Mouse (Mus musculus) midbrain, embryonic 10.5 days (tissue): ENCODE results near the gene Sag. TPM values are rescaled to one million over a fixed set of nuclear protein-coding genes. Genes with fewer than 3 reads are reported as not detected.
A peak's percentile ranks its signal among the peaks of the same experiment; 100 is the strongest.

Experiments
- DNase-seq: peaks from one replicate; pipeline ENCODE4 v3.0.0-alpha.2; 2017; ENCODE audit warnings: low spot score
- H3K27ac ChIP-seq: fragments of 300-500 bp; sonication (generic); replicated peaks from 2 replicates; pipeline ENCODE4 v1.5.1; 2016; ENCODE audit warnings: mild to moderate bottlenecking
- H3K27me3 ChIP-seq: fragments of 300-500 bp; sonication (generic); 2 replicates; pipeline ENCODE4 v1.6.1; 2016; ENCODE audit warnings: low read depth, mild to moderate bottlenecking; ENCODE audit not compliant: poor library complexity, severe bottlenecking
- H3K36me3 ChIP-seq: fragments of 300-500 bp; sonication (generic); 2 replicates; pipeline ENCODE4 v1.6.1; 2016; ENCODE audit warnings: mild to moderate bottlenecking, moderate library complexity
- H3K4me1 ChIP-seq: fragments of 300-500 bp; sonication (generic); 2 replicates; pipeline ENCODE4 v1.6.1; 2016
- H3K4me3 ChIP-seq: fragments of 300-500 bp; sonication (generic); 2 replicates; pipeline ENCODE4 v1.5.1; 2016; ENCODE audit warnings: mild to moderate bottlenecking, moderate library complexity
- H3K9me3 ChIP-seq: fragments of 300-500 bp; sonication (generic); replicated peaks from 2 replicates; pipeline ENCODE4 v1.6.1; 2016; ENCODE audit warnings: mild to moderate bottlenecking
- WGBS: fragments of 180-500 bp; shearing (Covaris S2); methylation state at CpG from one replicate; pipeline ENCODE4 v1.1.7; 2016; 5-methylcytosine and 5-hydroxymethylcytosine counted together
- polyA plus RNA-seq: library from polyadenylated mRNA; unstranded; fragments of >200 nt; fragmentation: Nextera tagmentation; extraction: Ambion mirVana; gene quantifications from 2 replicates; pipeline ENCODE4 v1.2.1, GENCODE M21; 2016

The Sag gene
- 2.2 and 2.7 TPM in 2 replicates for polyA plus RNA-seq

DNA sequence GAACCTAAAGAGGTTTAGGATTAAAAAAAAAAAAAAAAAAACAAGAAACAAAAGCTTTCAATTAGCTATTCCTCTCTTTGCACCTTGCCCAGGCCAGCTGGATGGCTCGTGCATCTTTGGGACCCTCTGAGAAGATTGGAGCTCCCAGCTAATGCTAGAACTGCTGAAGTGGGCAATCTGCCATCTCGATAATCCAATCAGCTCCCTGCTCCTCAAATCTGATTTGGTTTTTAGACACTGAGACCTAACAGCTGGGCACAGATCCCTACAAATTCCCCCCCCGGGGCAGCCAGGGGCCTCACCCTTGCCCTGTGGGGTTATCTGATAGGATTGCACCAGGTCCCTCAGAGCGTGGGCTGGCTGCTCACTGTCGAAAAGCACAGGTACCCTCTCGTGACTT, at the start of gene Sag:
TSS of gene Sag (plus strand) at position 105 of the 400 bp plus-strand sequence.
- WGBS: 81% methylated on average over 6 of the region's 6 CpGs
- no peaks in the 10 kb centered on the region for H3K4me1 ChIP-seq
- H3K4me3 ChIP-seq: no peak within 1 kb of the TSS
- no peaks in the 10 kb centered on the region for H3K36me3 ChIP-seq
- H3K27ac ChIP-seq: no peak within 1 kb of the TSS
- DNase-seq: no peak
- no peaks in the 10 kb centered on the region for H3K9me3 ChIP-seq
- no peaks in the 10 kb centered on the region for H3K27me3 ChIP-seq

DNA sequence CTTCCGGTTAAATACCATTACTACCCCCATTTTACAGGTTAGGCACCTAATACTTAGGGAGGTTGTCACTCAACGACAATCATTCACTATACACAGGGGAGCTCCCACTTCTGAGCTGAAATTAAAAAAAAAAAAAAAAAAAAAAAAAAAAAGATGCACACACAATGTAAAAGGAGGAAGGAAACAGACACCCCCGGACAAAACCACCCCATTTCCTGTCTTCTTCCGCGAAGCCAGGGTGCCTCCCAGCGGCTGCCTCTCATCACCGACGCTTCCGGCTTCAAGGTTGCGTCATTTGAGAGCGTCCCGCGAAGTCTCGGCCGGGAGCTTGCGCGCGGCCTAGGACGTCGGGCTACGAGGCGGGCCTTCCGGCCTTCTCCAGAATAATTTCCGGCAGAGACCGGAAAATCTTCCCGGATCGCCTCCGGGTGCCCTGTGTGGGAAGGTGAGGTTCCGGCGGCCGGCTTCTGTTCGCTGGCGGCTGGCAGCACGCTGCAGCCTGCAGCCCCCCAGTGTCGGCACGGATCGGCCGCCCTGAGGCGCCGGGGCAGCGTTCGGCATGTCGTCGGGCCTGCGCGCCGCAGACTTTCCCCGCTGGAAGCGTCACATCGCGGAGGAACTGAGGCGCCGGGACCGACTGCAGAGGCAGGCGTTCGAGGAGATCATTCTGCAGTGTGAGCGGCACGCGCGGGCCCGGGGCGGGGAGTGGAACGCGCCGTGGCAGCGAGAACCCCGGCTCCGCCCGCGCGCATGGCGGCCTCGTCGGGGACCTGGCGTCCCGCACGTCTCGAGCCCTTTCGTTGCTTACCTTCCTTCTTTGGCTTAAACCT, 47.6 kb upstream of the Sag start, which contains the start of gene Atg16l1:
TSS of gene Atg16l1 (plus strand) at position 230 of the 830 bp plus-strand sequence.
- H3K27ac ChIP-seq: peak within 1 kb of the TSS; percentile 92
- peaks cover 30% of the 10 kb centered on the region for H3K36me3 ChIP-seq
- 1% methylated on average over 79 of the region's 79 CpGs for WGBS
- H3K4me1 ChIP-seq: peaks cover 9% of the 10 kb centered on the region
- H3K4me3 ChIP-seq: peak within 1 kb of the TSS; percentile 98
- H3K27me3 ChIP-seq: no peaks in the 10 kb centered on the region
- H3K9me3 ChIP-seq: no peaks in the 10 kb centered on the region
- peak; percentile 92 for DNase-seq

DNA sequence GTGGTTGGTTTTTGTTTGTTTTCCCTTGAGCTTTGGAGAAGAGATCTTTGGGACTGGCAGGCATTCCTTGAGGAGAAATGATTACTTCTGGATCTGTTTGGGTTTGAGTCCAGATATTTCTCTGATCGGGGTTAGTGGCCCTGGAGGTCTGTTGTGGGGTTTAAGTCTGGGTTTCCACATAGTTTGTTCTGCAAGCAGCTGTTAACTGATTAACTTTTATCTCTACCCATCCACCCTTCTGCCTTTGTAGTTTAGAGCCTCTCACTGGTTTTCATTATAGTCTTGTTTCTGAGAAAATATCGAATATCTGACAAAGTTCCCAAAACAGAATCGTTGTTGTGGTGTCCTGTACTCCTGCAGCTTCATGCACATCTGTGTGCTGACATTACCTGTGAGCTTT, 39.7 kb upstream of the Sag start:
- H3K27me3 ChIP-seq: no peaks in the 10 kb centered on the region
- H3K4me3 ChIP-seq: no peak overlapping the region
- no peak for DNase-seq
- H3K4me1 ChIP-seq: no peaks in the 10 kb centered on the region
- peaks cover 98% of the 10 kb centered on the region for H3K36me3 ChIP-seq
- WGBS: 90% methylated on average over 3 of the region's 3 CpGs
- H3K9me3 ChIP-seq: no peaks in the 10 kb centered on the region
- H3K27ac ChIP-seq: no peak overlapping the region

DNA sequence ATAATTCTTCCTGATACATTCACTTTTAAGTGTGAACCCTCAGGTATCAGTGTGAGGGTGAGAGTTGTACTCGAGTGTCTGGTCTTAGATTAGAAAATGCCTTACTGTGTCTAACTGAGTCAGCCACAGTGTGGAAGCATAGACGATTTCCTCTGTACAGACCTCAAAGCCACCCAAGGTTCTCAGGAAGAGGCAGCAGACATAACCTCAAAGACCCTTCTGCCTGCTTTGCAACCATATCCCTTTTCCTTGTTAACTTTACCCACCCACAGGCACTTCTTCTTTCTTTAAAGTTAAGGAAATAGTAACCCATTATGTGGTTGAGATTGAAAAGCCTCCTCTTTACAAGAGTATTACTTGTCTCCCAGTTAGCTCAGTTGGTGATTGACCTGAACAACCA, 37.7 kb upstream of the Sag start:
- H3K27me3 ChIP-seq: no peaks in the 10 kb centered on the region
- H3K4me1 ChIP-seq: no peaks in the 10 kb centered on the region
- no peak overlapping the region for H3K4me3 ChIP-seq
- H3K9me3 ChIP-seq: no peaks in the 10 kb centered on the region
- DNase-seq: no peak
- peaks cover 96% of the 10 kb centered on the region for H3K36me3 ChIP-seq
- no peak overlapping the region for H3K27ac ChIP-seq
- WGBS: 89% methylated on average over 2 of the region's 2 CpGs

DNA sequence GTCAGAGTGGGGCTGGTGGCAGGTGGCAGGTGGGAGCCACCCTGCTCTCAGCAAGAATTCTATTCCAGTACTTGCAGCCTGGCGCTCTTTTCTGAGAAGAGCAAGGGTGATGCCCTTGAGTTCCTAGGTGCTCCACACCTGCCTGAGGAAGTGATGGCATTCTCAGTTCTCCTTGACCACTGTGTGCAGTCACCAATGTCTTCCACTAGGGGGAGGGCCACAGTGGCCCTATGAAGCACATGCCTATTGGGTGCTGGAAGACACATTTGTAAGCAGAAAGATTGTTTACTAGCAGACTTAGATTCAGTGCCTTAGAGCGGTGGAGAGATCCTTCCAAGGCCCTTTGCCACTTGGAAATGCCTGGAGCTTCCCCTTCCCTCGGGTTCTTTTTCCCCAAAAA, 37.2 kb upstream of the Sag start:
- peak; percentile 21 for DNase-seq
- WGBS: 86% methylated on average over 3 of the region's 3 CpGs
- Histone ChIP-seq H3K4me1 (no peaks in the 10 kb centered on the region), H3K4me3 (no peak overlapping the region), H3K36me3 (peaks cover 96% of the 10 kb centered on the region), H3K27me3 (no peaks in the 10 kb centered on the region), H3K27ac (no peak overlapping the region), H3K9me3 (no peaks in the 10 kb centered on the region)

DNA sequence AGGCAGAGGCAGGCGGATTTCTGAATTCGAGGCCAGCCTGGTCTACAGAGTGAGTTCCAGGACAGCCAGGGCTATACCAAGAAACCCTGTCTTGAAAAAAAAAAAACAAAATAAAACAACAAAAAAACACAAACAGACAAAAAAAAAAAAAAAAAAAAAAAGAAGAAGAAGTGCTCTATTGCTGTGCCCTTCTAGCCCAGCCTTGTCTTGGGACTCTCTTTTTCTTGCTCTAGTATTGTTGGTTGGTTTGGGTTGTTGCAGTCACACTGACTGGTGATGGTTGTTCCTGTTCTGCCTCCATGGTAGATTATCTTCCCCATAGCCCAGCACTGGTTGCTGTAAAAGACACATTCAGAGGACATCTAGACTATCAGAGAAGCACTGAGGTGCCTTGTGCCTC, 34.2 kb upstream of the Sag start:
- Histone ChIP-seq H3K27me3 (no peaks in the 10 kb centered on the region), H3K9me3 (no peaks in the 10 kb centered on the region; the same call in 1 of the 2 replicates), H3K4me1 (no peaks in the 10 kb centered on the region), H3K36me3 (peaks cover 96% of the 10 kb centered on the region), H3K4me3 (no peak overlapping the region), H3K27ac (no peak overlapping the region)
- DNase-seq: no peak
- 91% methylated on average over 2 of the region's 2 CpGs for WGBS

DNA sequence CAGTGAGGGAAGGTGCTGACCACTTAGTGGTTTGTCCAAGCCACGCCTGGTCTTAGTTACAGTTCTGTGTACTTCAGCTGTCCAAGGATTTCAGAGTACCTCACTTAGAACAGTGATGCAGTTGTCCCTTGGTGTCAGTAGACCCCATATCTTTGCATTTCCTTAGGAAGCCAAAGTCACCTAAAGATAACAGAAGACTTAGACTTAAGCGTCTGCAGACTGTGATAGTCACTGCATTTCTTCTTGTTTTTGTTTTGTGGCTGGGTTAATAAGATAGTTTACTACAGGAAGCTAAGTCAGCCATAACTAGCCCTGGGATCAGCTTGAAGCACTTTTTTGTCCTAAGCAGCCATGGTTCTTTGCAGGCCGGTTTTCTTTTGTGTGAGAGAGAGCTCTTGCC, 33.0 kb upstream of the Sag start:
- DNase-seq: no peak
- H3K9me3 ChIP-seq: no peaks in the 10 kb centered on the region; the same call in 1 of the 2 replicates
- H3K4me1 ChIP-seq: no peaks in the 10 kb centered on the region
- H3K36me3 ChIP-seq: peaks cover 96% of the 10 kb centered on the region
- H3K4me3 ChIP-seq: no peak overlapping the region
- 91% methylated on average over 3 of the region's 3 CpGs for WGBS
- H3K27me3 ChIP-seq: no peaks in the 10 kb centered on the region
- no peak overlapping the region for H3K27ac ChIP-seq

DNA sequence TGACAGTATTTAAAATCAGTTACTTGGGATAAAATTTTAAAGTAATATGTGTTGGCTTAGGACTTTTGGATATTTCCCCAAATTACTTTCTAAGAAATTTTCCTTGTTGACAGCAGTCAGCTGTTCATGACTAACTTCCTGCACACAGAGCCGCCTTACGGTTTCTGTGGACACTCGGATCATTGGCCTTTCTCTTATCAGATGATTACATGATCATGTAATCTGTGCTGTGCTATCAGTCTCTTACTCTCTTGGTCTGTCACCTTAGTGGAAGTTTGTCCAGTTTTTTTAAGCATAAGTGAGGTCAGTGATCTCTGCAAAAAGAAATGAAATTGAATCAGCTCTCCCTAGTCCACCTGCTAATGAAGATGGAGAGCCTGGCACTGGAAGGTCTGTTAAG, 31.8 kb upstream of the Sag start:
- Histone ChIP-seq H3K9me3 (no peaks in the 10 kb centered on the region; the same call in 1 of the 2 replicates), H3K27ac (no peak overlapping the region), H3K4me3 (no peak overlapping the region), H3K27me3 (no peaks in the 10 kb centered on the region), H3K36me3 (peaks cover 96% of the 10 kb centered on the region), H3K4me1 (no peaks in the 10 kb centered on the region)
- 93% methylated on average over 3 of the region's 3 CpGs for WGBS
- DNase-seq: no peak

DNA sequence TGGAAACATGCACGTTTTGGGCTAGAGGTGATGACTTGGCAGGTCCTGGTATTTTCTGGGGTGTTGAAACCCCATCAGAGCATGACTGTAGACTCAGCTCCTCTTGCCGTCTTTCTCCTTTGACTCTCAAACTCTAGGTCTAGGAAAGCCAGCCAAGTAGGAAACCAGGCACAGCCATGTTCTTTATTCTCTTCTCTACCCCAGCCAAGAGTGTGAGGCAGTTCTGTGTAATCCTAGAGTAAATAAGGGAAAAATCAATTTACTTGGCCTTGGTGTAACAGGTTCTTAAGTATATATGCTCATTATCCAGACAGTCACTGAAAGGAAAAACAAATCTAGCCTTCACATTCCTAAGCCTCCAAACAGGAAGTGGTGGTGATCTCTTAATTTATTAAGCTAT, 30.1 kb upstream of the Sag start:
- no peaks in the 10 kb centered on the region for H3K4me1 ChIP-seq
- H3K4me3 ChIP-seq: no peak overlapping the region
- H3K9me3 ChIP-seq: no peaks in the 10 kb centered on the region; the same call in 1 of the 2 replicates
- no peak for DNase-seq
- 86% methylated on average over 2 of the region's 2 CpGs for WGBS
- peaks cover 96% of the 10 kb centered on the region for H3K36me3 ChIP-seq
- no peaks in the 10 kb centered on the region for H3K27me3 ChIP-seq
- no peak overlapping the region for H3K27ac ChIP-seq

DNA sequence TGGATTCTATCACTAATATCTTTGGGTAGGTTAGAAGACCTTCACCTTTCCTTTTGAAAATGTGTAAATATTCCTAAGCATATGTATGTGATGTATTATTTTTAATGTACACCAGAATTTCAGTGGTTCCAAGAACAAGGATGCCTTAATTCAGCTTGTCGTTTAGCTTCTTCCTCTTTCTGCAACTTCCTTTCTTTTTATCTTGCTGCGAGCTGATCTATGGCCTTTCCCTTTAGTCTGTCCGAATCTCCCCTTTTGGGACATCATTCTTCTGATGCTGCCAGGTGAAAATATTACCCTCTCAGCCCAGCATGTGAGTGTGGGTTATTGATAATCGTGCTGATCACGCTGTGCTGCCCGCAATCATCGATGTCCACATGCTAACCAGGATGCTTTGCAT, 28.6 kb upstream of the Sag start:
- Histone ChIP-seq H3K9me3 (no peaks in the 10 kb centered on the region; the same call in 1 of the 2 replicates), H3K27me3 (no peaks in the 10 kb centered on the region), H3K4me3 (no peak overlapping the region), H3K4me1 (no peaks in the 10 kb centered on the region), H3K36me3 (peaks cover 99% of the 10 kb centered on the region), H3K27ac (no peak overlapping the region)
- DNase-seq: no peak
- 94% methylated on average over 7 of the region's 7 CpGs for WGBS

DNA sequence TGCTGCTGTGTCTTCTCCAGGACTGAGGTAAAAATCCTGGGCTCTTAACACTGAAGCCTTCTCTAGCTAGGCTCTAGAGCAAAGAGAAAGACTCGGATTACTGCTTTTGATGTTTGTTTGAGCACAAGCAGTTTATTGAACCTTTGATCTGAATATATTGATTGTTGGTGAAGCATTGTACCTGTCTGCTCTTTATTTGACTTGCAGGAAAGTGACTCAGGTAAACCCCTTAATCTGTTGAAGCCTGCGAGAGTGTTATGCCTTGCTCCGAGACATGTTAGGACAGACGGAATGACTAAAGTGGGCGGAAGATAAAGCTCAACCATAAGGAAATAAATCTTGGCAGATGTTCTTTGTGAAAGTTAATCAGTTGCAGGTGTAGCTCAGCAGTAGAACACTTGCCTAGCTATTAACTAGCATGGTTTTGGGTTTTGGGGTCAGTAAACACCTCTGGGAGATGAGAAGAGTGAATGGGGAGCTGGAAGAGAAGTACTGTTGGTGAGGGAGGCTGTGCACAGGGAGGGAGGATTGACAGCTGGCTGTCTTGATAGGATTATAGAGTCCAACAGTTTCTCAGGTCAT, 24.2 kb upstream of the Sag start:
- Histone ChIP-seq H3K27me3 (no peaks in the 10 kb centered on the region), H3K4me3 (no peak overlapping the region), H3K27ac (no peak overlapping the region), H3K4me1 (no peaks in the 10 kb centered on the region), H3K36me3 (peaks cover 100% of the 10 kb centered on the region), H3K9me3 (no peaks in the 10 kb centered on the region)
- no peak for DNase-seq
- WGBS: 89% methylated on average over 5 of the region's 5 CpGs

DNA sequence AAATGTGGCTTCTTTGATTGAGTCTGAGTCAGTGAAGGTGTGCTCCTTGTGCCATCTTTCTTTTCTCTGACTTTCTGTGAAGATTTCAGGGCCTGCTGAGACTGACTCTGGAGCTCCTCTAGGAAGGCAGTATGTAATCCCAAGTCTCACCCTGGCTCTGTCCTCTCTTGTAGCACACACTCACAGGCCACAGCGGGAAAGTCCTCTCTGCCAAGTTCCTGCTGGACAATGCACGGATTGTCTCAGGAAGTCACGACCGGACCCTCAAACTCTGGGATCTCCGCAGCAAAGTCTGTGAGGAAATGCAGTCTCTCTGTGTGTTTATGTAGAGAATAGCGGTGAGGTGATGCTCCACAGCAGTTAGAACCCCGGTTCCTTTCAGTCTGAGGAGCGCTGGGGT, 17.8 kb upstream of the Sag start:
- H3K27ac ChIP-seq: no peak overlapping the region
- H3K36me3 ChIP-seq: peaks cover 94% of the 10 kb centered on the region
- H3K27me3 ChIP-seq: no peaks in the 10 kb centered on the region
- no peak for DNase-seq
- no peaks in the 10 kb centered on the region for H3K9me3 ChIP-seq
- H3K4me3 ChIP-seq: no peak overlapping the region
- 95% methylated on average over 8 of the region's 8 CpGs for WGBS
- H3K4me1 ChIP-seq: no peaks in the 10 kb centered on the region

DNA sequence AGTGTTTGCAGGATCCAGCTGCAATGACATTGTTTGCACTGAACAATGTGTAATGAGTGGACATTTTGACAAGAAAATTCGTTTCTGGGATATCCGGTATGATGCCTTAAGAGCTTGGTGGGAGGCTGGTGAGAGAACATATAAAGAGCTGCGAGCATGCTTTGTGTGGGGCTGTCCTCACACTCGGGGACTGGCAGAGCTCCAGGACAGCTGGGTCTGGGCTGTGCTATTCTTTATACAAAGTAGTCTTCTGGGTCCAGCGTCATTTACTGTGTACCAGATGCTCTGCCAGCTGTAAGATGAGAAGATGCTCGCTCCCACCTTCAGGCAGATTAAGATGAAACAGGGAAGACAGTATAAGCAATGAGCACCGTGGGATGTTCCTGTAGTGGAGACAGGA, 17.2 kb upstream of the Sag start:
- Histone ChIP-seq H3K27ac (no peak overlapping the region), H3K4me1 (no peaks in the 10 kb centered on the region), H3K9me3 (no peaks in the 10 kb centered on the region), H3K4me3 (no peak overlapping the region), H3K36me3 (peaks cover 94% of the 10 kb centered on the region), H3K27me3 (no peaks in the 10 kb centered on the region)
- no peak for DNase-seq
- 93% methylated on average over 7 of the region's 7 CpGs for WGBS
